Mouse (Mus musculus) heart, embryonic 16.5 days (tissue): ENCODE measurements at regions not wholly inside any gene's neighbourhood (a gene's known extent, or its start where the extent isn't known, plus 50 kb on each side); places are given as distances from the start of the nearest gene placed in this dataset.

Experiments
- ATAC-seq: fragments of 200-750 bp; cut with Nextera tagmentation; replicated peaks from 2 replicates; pipeline ENCODE4 v1.8.0; 2017; ENCODE audit warnings: moderate number of reproducible peaks; ENCODE audit not compliant: insufficient read depth, low FRiP score; ENCODE audit errors: extremely low read depth
- H3K27ac ChIP-seq: fragments of 300-500 bp; sonication (generic); 2 replicates; pipeline ENCODE4 v1.5.1; 2014; ENCODE audit warnings: mild to moderate bottlenecking, low read length, control low read depth, moderate library complexity
- H3K27me3 ChIP-seq: fragments of 300-500 bp; sonication (generic); 2 replicates; pipeline ENCODE4 v1.6.1; 2014; ENCODE audit warnings: low read length, mixed read lengths; ENCODE audit not compliant: control insufficient read depth, insufficient read depth
- H3K36me3 ChIP-seq: fragments of 300-500 bp; sonication (generic); 2 replicates; pipeline ENCODE4 v1.6.1; 2014; ENCODE audit not compliant: control insufficient read depth, insufficient read depth
- H3K4me1 ChIP-seq: fragments of 300-500 bp; sonication (generic); 2 replicates; pipeline ENCODE4 v1.6.1; 2014; ENCODE audit warnings: low read length, mixed read lengths; ENCODE audit not compliant: control insufficient read depth, insufficient read depth
- H3K4me2 ChIP-seq: fragments of 300-500 bp; sonication (generic); 2 replicates; pipeline ENCODE4 v1.6.1; 2014; ENCODE audit warnings: low read depth, mild to moderate bottlenecking, control low read depth, low read length
- H3K4me3 ChIP-seq: fragments of 300-500 bp; sonication (generic); 2 replicates; pipeline ENCODE4 v1.5.1; 2014; ENCODE audit warnings: mild to moderate bottlenecking, control low read depth, low read length
- H3K9ac ChIP-seq: fragments of 300-500 bp; sonication (generic); 2 replicates; pipeline ENCODE4 v1.6.1; 2014; ENCODE audit warnings: low read length, control low read depth
- H3K9me3 ChIP-seq: fragments of 300-500 bp; sonication (generic); replicated peaks from 2 replicates; pipeline ENCODE4 v1.6.1; 2016; ENCODE audit warnings: low read length; ENCODE audit not compliant: control insufficient read depth
- WGBS: fragments of 180-500 bp; shearing (Covaris S2); extraction: QIAGEN DNeasy Blood & Tissue Kit; methylation state at CpG from one replicate; pipeline ENCODE4 v1.1.7; 2014; 5-methylcytosine and 5-hydroxymethylcytosine counted together

DNA sequence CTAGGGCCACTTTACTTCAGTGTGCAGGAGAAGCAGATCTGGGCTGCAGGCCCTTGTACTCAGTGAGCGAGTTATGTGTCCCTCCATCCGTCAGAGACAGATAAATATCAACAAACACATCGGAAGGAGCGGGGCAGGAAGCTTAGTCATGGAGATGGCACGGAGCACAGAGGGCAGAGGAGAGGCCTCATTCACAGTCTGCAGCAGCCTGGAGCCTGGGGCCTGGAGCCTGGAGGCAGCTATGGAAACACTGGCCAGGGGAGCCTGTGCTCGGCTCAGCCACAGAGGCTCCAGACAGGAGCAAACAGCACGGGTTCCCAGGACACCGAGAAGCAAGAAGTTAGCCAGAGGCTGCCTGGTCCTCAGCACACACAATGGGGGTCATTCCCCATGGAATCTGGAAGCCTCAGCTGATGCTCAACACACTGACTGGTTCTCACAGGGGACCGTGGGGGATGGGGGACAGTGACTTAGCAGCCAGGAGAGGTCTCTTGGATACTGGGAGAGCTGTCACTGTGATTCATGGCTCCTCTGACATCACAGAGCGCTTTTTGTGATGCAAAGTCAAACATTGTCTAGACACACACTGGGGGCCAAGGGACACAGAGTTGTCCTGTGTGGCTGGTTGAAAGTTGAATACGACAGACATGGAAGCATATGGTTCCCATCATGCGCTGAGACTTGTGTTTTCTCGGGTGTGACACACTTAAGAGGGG is 82.2 kb upstream of the Sulf2 start:
- 46% methylated on average over 13 of the region's 13 CpGs for WGBS
- no peak for ATAC-seq
- no peaks in the 10 kb centered on the region for H3K9me3 ChIP-seq
- H3K9ac ChIP-seq = no peak overlapping the region
- H3K27ac ChIP-seq = no peak overlapping the region
- no peak overlapping the region for H3K4me3 ChIP-seq
- H3K27me3 ChIP-seq = no peaks in the 10 kb centered on the region
- no peaks in the 10 kb centered on the region for H3K36me3 ChIP-seq
- H3K4me1 ChIP-seq = peaks cover under 1% of the 10 kb centered on the region; the same call in 1 of the 2 replicates
- H3K4me2 ChIP-seq = no peak overlapping the region

DNA sequence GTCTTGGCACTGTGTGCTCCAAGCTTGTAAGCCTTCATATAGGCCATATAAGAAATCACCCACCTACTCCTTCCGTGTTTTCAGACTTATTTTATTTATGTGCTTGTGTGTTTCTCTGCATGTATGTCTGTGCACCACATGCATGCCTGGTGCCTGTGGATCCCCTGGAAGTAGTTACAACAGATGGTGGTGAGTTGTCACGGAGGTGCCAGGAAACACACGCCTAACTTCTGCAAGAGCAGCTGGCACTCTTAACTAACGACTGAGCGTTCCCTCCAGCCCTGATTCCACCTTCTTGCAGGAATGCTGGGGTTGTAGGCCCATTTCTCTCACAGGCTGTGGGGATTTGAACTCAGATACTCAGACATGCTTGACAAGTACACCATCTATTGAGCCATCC is 80.6 kb upstream of the Sulf2 start:
- no peak overlapping the region for H3K4me2 ChIP-seq
- no peak for ATAC-seq
- H3K27ac ChIP-seq = no peak overlapping the region
- H3K27me3 ChIP-seq = no peaks in the 10 kb centered on the region
- H3K36me3 ChIP-seq = no peaks in the 10 kb centered on the region
- WGBS = 90% methylated on average over 5 of the region's 5 CpGs
- H3K9ac ChIP-seq = no peak overlapping the region
- no peaks in the 10 kb centered on the region for H3K9me3 ChIP-seq
- peaks cover 2% of the 10 kb centered on the region; the same call in 1 of the 2 replicates for H3K4me1 ChIP-seq
- no peak overlapping the region for H3K4me3 ChIP-seq

DNA sequence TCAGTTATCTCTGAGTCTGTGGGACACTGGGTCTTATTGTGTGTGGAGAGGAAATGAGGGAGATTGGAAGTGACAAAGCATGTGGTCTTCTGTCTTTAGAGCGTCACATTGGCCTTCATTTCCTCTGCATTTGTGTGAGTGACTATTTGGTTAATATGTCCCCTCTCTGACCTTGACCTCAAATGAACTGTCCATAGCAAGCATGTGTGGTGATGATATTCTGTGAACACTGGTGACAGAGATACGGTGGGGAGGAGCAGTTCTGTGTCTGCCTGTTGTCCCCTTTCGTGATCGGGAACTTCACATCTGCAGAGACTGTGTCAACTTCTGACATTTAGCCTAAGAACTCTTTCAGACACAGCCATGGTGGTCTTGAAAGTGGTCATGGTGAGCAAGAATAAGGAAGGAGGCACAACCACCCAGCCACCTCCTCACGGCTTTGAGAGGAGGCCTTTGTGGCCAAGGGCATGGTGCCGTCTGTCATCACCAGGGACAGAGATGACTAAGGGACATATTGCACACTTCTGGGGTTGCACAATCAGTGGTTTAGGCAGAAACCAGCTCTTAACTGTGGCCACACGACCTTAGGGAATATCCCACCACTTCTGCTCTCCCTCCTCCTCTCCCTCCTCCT is 79.2 kb upstream of the Sulf2 start:
- Histone ChIP-seq H3K9me3 (no peaks in the 10 kb centered on the region), H3K4me3 (no peak overlapping the region), H3K4me1 (peaks cover 2% of the 10 kb centered on the region; the same call in 1 of the 2 replicates), H3K27ac (no peak overlapping the region), H3K36me3 (no peaks in the 10 kb centered on the region), H3K27me3 (no peaks in the 10 kb centered on the region), H3K9ac (no peak overlapping the region), H3K4me2 (no peak overlapping the region)
- WGBS = 67% methylated on average over 7 of the region's 7 CpGs
- ATAC-seq = no peak

DNA sequence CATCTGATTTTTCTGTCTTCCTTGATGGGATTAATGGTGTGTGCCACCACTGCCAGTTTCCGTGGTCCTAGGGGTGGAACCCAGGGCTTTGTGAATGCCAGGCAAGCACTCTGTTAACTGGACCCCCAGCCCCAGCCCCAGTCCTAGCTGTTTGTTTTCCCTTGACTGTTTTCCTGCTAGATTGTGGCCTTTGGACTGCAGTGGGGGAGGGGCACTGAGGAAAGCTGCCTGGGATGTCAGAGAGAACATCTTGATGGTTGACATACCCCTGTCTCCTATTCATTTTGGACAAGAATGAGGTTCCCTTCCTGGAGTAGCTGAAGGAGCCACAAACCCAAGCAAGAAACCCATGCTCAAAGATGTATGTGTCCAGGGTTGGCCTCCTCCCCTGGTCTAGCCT is 77.8 kb upstream of the Sulf2 start:
- Histone ChIP-seq H3K36me3 (no peaks in the 10 kb centered on the region), H3K4me1 (peaks cover 2% of the 10 kb centered on the region; the same call in 1 of the 2 replicates), H3K4me3 (no peak overlapping the region), H3K27ac (no peak overlapping the region), H3K4me2 (no peak overlapping the region), H3K27me3 (no peaks in the 10 kb centered on the region), H3K9ac (no peak overlapping the region), H3K9me3 (no peaks in the 10 kb centered on the region)
- 71% methylated on average over 1 of the region's 1 CpGs for WGBS
- no peak for ATAC-seq

DNA sequence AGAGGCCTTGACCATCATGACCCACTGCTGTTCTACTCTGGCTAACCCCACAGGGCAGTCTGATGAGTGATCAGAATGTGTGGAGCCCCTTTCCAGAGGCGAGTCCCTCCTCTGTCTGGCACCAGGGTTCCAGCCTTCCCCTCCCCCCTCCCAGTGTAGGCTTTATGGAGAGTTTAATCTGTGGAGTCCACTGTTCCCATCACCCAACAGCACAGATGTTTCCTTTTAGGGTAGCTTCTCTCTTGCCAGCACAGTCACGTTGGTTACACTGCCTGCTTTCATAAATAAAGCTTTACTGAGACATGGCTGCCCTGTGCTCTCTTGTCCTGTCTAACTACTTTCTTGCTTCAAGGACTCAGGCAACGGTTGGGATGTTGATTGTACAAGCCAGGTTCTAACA is 76.9 kb upstream of the Sulf2 start:
- Histone ChIP-seq H3K9me3 (no peaks in the 10 kb centered on the region), H3K4me1 (peaks cover 2% of the 10 kb centered on the region; the same call in 1 of the 2 replicates), H3K9ac (no peak overlapping the region), H3K27me3 (no peaks in the 10 kb centered on the region), H3K27ac (no peak overlapping the region), H3K4me2 (no peak overlapping the region), H3K4me3 (no peak overlapping the region), H3K36me3 (no peaks in the 10 kb centered on the region)
- ATAC-seq = 0 out of 2 replicates have a peak, but pooled peaks have one; percentile 28
- WGBS = 30% methylated on average over 3 of the region's 3 CpGs

DNA sequence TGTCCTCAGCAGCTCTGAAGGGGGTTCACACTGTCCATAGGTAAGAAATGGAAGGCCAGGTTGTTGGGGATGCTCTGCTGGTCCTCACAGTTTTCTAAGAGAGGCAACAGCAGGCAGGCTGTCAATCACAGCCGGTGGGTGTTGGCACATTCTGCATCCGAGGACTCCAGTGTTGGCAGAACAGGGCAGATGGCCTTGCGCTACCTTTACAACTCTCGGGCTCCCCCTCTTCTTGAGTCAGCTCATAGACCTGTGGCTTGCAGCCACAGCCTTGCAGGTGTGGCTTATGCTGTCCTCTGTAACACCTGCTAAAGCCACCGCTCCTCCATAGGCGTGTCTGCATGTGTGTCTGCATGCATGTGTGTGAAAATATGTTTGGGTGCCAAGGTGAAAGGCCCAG is 75.2 kb upstream of the Sulf2 start:
- Histone ChIP-seq H3K9ac (no peak overlapping the region), H3K4me3 (no peak overlapping the region), H3K9me3 (no peaks in the 10 kb centered on the region), H3K4me2 (no peak overlapping the region), H3K27me3 (no peaks in the 10 kb centered on the region), H3K27ac (no peak overlapping the region), H3K36me3 (no peaks in the 10 kb centered on the region), H3K4me1 (peaks cover 4% of the 10 kb centered on the region; the same call in 1 of the 2 replicates)
- WGBS = 82% methylated on average over 6 of the region's 6 CpGs
- ATAC-seq = no peak

DNA sequence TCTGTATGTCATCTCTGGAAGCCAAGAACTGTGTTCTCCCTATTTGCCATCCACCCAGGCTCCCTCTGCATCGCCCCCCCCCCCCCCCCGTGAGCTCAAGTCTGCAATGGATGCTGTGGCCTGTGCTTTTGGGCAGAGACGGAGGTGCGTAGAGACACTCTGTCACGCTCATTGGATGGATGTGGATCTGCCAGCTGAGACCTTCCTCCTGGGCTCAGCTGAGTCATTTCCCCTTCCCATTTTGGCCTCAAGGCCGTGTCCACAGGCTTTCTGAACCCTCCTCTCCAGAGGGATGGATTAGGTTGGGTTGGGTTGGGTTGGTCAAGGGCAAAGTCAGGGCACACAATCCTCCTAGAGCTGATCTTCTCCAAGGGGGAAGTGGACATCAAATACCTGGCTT is 72.9 kb upstream of the Sulf2 start:
- no peak for ATAC-seq
- Histone ChIP-seq H3K9me3 (no peaks in the 10 kb centered on the region), H3K4me2 (no peak overlapping the region), H3K4me1 (peaks cover 4% of the 10 kb centered on the region; the same call in 1 of the 2 replicates), H3K36me3 (no peaks in the 10 kb centered on the region), H3K4me3 (no peak overlapping the region), H3K9ac (no peak overlapping the region), H3K27ac (no peak overlapping the region), H3K27me3 (no peaks in the 10 kb centered on the region)
- WGBS = 69% methylated on average over 6 of the region's 6 CpGs

DNA sequence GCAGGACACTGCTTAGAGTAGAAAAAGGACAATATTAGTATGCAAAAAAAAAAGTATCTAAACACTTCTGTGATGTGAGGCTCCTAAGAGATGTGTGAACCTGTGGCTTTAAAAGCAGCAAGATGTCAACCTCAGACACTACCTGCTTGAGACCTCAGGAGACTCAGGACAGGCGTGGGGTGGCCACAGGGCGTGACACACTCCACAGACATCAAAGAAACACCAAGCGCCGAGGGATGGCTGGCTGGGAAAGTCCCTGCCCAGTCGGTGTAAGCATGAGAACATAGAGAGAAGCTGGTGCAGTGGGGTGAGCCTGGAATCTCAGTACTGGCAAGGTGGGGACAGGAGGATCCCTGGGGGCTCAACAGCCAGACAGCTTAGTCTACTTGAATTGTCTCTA is 72.0 kb upstream of the Sulf2 start:
- WGBS = 56% methylated on average over 5 of the region's 5 CpGs
- H3K27me3 ChIP-seq = no peaks in the 10 kb centered on the region
- H3K27ac ChIP-seq = no peak overlapping the region
- peaks cover 4% of the 10 kb centered on the region; the same call in 1 of the 2 replicates for H3K4me1 ChIP-seq
- ATAC-seq = no peak
- H3K4me2 ChIP-seq = no peak overlapping the region
- H3K9me3 ChIP-seq = no peaks in the 10 kb centered on the region
- H3K36me3 ChIP-seq = no peaks in the 10 kb centered on the region
- H3K4me3 ChIP-seq = no peak overlapping the region
- no peak overlapping the region for H3K9ac ChIP-seq

DNA sequence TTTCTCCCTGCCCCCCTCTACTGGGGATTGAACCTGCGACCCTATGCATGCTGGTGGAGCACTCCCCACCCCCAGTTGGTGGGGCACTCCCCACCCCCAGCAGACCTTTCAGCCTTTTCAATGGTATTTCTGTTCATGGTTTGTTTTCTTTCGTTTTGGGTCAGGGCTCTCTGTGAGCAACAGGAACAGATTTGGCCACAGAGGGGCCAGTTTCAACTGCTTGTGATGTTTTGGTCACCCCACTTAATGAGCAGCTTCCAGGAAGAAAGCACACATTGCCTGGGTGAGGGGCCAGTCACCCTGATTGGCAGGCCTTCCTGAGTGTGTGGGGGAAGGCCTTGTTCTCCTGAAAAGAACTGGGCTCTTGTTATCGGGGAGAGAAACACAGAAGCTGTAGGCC is 71.5 kb upstream of the Sulf2 start:
- no peaks in the 10 kb centered on the region for H3K9me3 ChIP-seq
- 36% methylated on average over 3 of the region's 3 CpGs for WGBS
- ATAC-seq = no peak

More for the DNA sequence above, 71.5 kb upstream of the Sulf2 start:
- Histone ChIP-seq H3K4me3 (no peak overlapping the region), H3K36me3 (no peaks in the 10 kb centered on the region), H3K9ac (no peak overlapping the region), H3K27me3 (no peaks in the 10 kb centered on the region), H3K4me1 (peaks cover 2% of the 10 kb centered on the region; the same call in 1 of the 2 replicates), H3K27ac (no peak overlapping the region), H3K4me2 (no peak overlapping the region)
